Mouse (Mus musculus): ENCODE results near the gene Anapc13. TPM values are rescaled to one million over a fixed set of nuclear protein-coding genes. Genes with fewer than 3 reads are reported as not detected.

Anapc13 gene
- total RNA-seq, 2 experiments from 2014 or later: 309 to 316 TPM

GRCm38 (mm10) chr9:102656355-102657095 lies 30.4 kb downstream of the Anapc13 start:
- no peak for DNase-seq (ENCODE audit: low spot score)
- intact Hi-C loops (cut with DNase I): no loop called here

GRCm38 (mm10) chr9:102668115-102668514 lies 42.0 kb downstream of the Anapc13 start:
- no peak for DNase-seq (ENCODE audit: low spot score)
- intact Hi-C loops (cut with DNase I): no loop called here

- intact Hi-C loops (cut with DNase I): no loop called here
- DNase-seq (ENCODE audit: low spot score): no peak
These were observed 42.8 kb downstream of the Anapc13 start for GRCm38 (mm10) chr9:102668906-102669305.

GRCm38 (mm10) chr9:102673381-102673780 lies 47.3 kb downstream of the Anapc13 start:
- intact Hi-C loops (cut with DNase I): no loop called here
- DNase-seq (ENCODE audit: low spot score): no peak

GRCm38 (mm10) chr9:102675922-102676321 lies 49.8 kb downstream of the Anapc13 start:
- intact Hi-C loops (cut with DNase I): no loop called here
- DNase-seq (ENCODE audit: low spot score): no peak

- intact Hi-C loops (cut with DNase I): no loop called here
- DNase-seq (ENCODE audit: low spot score): no peak
These were observed 55.4 kb downstream of the Anapc13 start for GRCm38 (mm10) chr9:102681470-102681869.

Other genes starting within 250 kb of the Anapc13 start
- gene Ky, start 120.5 kb upstream of the Anapc13 start, total RNA-seq (2021): 10 to 100 TPM; 13.2 to 26.4 TPM
- 10 to 100 TPM; 44.2 to 46.0 TPM for gene Cep63, start 238 bp downstream of the Anapc13 start, total RNA-seq (2021)
- 10 to 100 TPM; 56.4 to 59.5 TPM for gene Amotl2, start 90.4 kb downstream of the Anapc13 start, total RNA-seq (2021)
- gene Ryk, start 208.6 kb downstream of the Anapc13 start, total RNA-seq (2021): 10 to 100 TPM; 39.4 to 41.8 TPM